9 mouse cellular contexts compared by ENCODE assay signal in the genomic region with DNA sequence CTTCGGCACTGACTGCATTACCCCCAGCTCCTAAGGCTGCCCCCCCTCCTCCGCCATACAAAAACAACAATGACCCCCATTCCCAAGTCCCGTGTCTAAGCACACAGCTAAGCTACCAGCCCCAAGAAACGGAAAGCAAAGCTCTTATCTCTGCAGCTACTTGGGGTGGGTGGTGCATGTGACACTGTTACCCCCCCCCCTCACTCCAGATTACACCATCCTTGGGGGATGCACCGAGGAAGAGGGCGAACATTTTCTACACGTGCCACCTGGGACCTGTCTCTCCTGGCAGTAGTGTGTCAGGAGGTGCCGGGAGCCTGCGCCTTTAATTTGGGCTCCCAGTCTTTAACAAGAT. TPM values are rescaled to one million over a fixed set of nuclear protein-coding genes. Genes with fewer than 3 reads are reported as not detected.
DNase-seq lines count a peak whose midpoint lies in the region; ATAC-seq lines count a peak whose summit lies in the region.
"Had no signal": no experiment of that assay in that cellular context is flagged by ENCODE, and none has a peak within 500 bp of the region (broad histone marks: within the 10 kb centered on the region; RNA-seq: fewer than 3 reads in every experiment).

No protein-coding gene starts in this region.

- no peaks in the 10 kb centered on the region for H3K27me3 ChIP-seq in heart, embryonic 15.5 days
- H3K27me3 ChIP-seq in hindbrain, embryonic 12.5 days, result no peaks in the 10 kb centered on the region
- H3K27me3 ChIP-seq in midbrain, embryonic 13.5 days, result no peaks in the 10 kb centered on the region

- ATAC-seq in heart, embryonic 15.5 days (replicated peaks; ENCODE audit: insufficient number of reproducible peaks, insufficient read depth, low FRiP score, low read depth), result no peak
- ATAC-seq in hindbrain, embryonic 12.5 days (ENCODE audit: low FRiP score), result no peak
- no peak for ATAC-seq in midbrain, embryonic 13.5 days

- DNase-seq in heart, adult 18-20 months, result no peak
- no peak for DNase-seq in thymus, postnatal 4 days
- no peak for DNase-seq in left cerebral cortex, postnatal 25 days (ENCODE audit: low spot score in 2 of 2)
- DNase-seq in adrenal gland, postnatal 4 days (ENCODE audit: low spot score in 2 of 2), result no peak

- H3K9me3 ChIP-seq in heart, embryonic 15.5 days (replicated peaks), result no peaks in the 10 kb centered on the region
- H3K9me3 ChIP-seq in hindbrain, embryonic 12.5 days (replicated peaks), result no peaks in the 10 kb centered on the region
- H3K9me3 ChIP-seq in midbrain, embryonic 13.5 days, result no peaks in the 10 kb centered on the region

- peak overlapping the region; percentile 89 for H3K4me3 ChIP-seq in heart, embryonic 15.5 days
- H3K4me3 ChIP-seq in brown adipose tissue, adult 24 weeks (ENCODE audit: insufficient read depth, low read depth, low read length), result peak overlapping the region; percentile 90
- H3K4me3 ChIP-seq in hindbrain, embryonic 12.5 days, result peak overlapping the region; percentile 94
- H3K4me3 ChIP-seq in midbrain, embryonic 13.5 days (replicated peaks), result peak overlapping the region; percentile 87

- H3K9ac ChIP-seq in heart, embryonic 15.5 days, result peak overlapping the region; percentile 92
- H3K9ac ChIP-seq in hindbrain, embryonic 12.5 days, result peak overlapping the region; percentile 94
- H3K9ac ChIP-seq in midbrain, embryonic 13.5 days (replicated peaks), result peak overlapping the region; percentile 94

- no peaks in the 10 kb centered on the region for H3K36me3 ChIP-seq in heart, embryonic 15.5 days
- no peaks in the 10 kb centered on the region for H3K36me3 ChIP-seq in hindbrain, embryonic 12.5 days
- peaks cover 12% of the 10 kb centered on the region; the same call in 1 of the 2 replicates for H3K36me3 ChIP-seq in midbrain, embryonic 13.5 days

- H3K4me1 ChIP-seq in heart, embryonic 15.5 days (replicated peaks), result peaks cover 65% of the 10 kb centered on the region
- H3K4me1 ChIP-seq in brown adipose tissue, adult 24 weeks (ENCODE audit: control insufficient read depth, insufficient read depth, insufficient read length, low read length), result peaks cover 42% of the 10 kb centered on the region
- peaks cover 60% of the 10 kb centered on the region for H3K4me1 ChIP-seq in hindbrain, embryonic 12.5 days
- H3K4me1 ChIP-seq in midbrain, embryonic 13.5 days (replicated peaks), result peaks cover 67% of the 10 kb centered on the region

- H3K27ac ChIP-seq in heart, embryonic 15.5 days, result no peak overlapping the region
- peak overlapping the region; percentile 1; the same call in 1 of the 2 replicates for H3K27ac ChIP-seq in brown adipose tissue, adult 24 weeks (replicated peaks; ENCODE audit: low read depth, low read length)
- H3K27ac ChIP-seq in hindbrain, embryonic 12.5 days, result peak overlapping the region; percentile 96
- peak overlapping the region; percentile 97 for H3K27ac ChIP-seq in midbrain, embryonic 13.5 days

- peak overlapping the region; percentile 84 for H3K4me2 ChIP-seq in heart, embryonic 15.5 days
- H3K4me2 ChIP-seq in hindbrain, embryonic 12.5 days (replicated peaks), result peak overlapping the region; percentile 88
- peak overlapping the region; percentile 75 for H3K4me2 ChIP-seq in midbrain, embryonic 13.5 days (replicated peaks)

- intact Hi-C loops in left cerebral cortex, postnatal 25 days (cut with DNase I), result loop anchor here (2.0 kb wide), 1 partner anchor 39 kb away; a partner anchor contains a TSS

- WGBS in heart, embryonic 15.5 days, result 19% methylated on average over 9 of the region's 9 CpGs
- 17% methylated on average over 9 of the region's 9 CpGs for WGBS in hindbrain, embryonic 12.5 days
- WGBS in midbrain, embryonic 13.5 days, result 5% methylated on average over 9 of the region's 9 CpGs

RNA-seq across cellular contexts. Expression of a gene that starts 1.8 kb away (rescaled TPM):
- 76.7 and 86.8 TPM in 2 replicates for polyA plus RNA-seq in heart, embryonic 15.5 days (2015; fragmentation: Nextera tagmentation; extraction: Ambion mirVana)
- 100 to 1,000 TPM; 115 to 117 TPM for total RNA-seq in heart, adult 18-20 months (2021)
- 42.2 and 61.6 TPM in 2 replicates for polyA plus RNA-seq in brown adipose tissue, adult 24 weeks (2012; ENCODE audit: insufficient read depth, insufficient read length, missing spikeins)
- 97.2 and 103 TPM in 2 replicates for polyA plus RNA-seq in hindbrain, embryonic 12.5 days (2016; fragmentation: Nextera tagmentation; extraction: Ambion mirVana)
- polyA plus RNA-seq in midbrain, embryonic 13.5 days (2015; fragmentation: Nextera tagmentation; extraction: Ambion mirVana), result 80.5 and 106 TPM in 2 replicates
- total RNA-seq in left cerebral cortex, postnatal 25 days (2021), result 100 to 1,000 TPM; 243 to 261 TPM
- total RNA-seq in adrenal gland, postnatal 4 days (2021), result 100 to 1,000 TPM; 123 to 125 TPM

RNA-seq across cellular contexts. Expression of a gene that starts 20.5 kb away (rescaled TPM):
- polyA plus RNA-seq in heart, embryonic 15.5 days (2015; fragmentation: Nextera tagmentation; extraction: Ambion mirVana), result 8.3 and 12.7 TPM in 2 replicates
- total RNA-seq in heart, adult 18-20 months (2021), result under 1 TPM; 0.22 to 0.28 TPM
- not detected in 2 replicates for polyA plus RNA-seq in brown adipose tissue, adult 24 weeks (2012; ENCODE audit: insufficient read depth, insufficient read length, missing spikeins)
- polyA plus RNA-seq in hindbrain, embryonic 12.5 days (2016; fragmentation: Nextera tagmentation; extraction: Ambion mirVana), result 9.4 and 12.5 TPM in 2 replicates
- polyA plus RNA-seq in midbrain, embryonic 13.5 days (2015; fragmentation: Nextera tagmentation; extraction: Ambion mirVana), result 4.6 and 5.6 TPM in 2 replicates
- total RNA-seq in left cerebral cortex, postnatal 25 days (2021), result 1 to 10 TPM in 1 of 2 experiments, under 1 TPM in 1; 0.94 to 1.1 TPM
- 1 to 10 TPM; 4.8 to 6.0 TPM for total RNA-seq in adrenal gland, postnatal 4 days (2021)

RNA-seq across cellular contexts. Expression of a gene that starts 38.7 kb away (rescaled TPM):
- polyA plus RNA-seq in heart, embryonic 15.5 days (2015; fragmentation: Nextera tagmentation; extraction: Ambion mirVana), result 20.9 and 23.3 TPM in 2 replicates
- total RNA-seq in heart, adult 18-20 months (2021), result 10 to 100 TPM; 54.5 to 56.6 TPM
- 41.4 and 51.7 TPM in 2 replicates for polyA plus RNA-seq in brown adipose tissue, adult 24 weeks (2012; ENCODE audit: insufficient read depth, insufficient read length, missing spikeins)
- 26.8 and 27.0 TPM in 2 replicates for polyA plus RNA-seq in hindbrain, embryonic 12.5 days (2016; fragmentation: Nextera tagmentation; extraction: Ambion mirVana)
- polyA plus RNA-seq in midbrain, embryonic 13.5 days (2015; fragmentation: Nextera tagmentation; extraction: Ambion mirVana), result 31.4 and 32.9 TPM in 2 replicates
- 10 to 100 TPM; 55.7 to 61.8 TPM for total RNA-seq in left cerebral cortex, postnatal 25 days (2021)
- total RNA-seq in adrenal gland, postnatal 4 days (2021), result 10 to 100 TPM; 86.3 to 93.3 TPM

RNA-seq across cellular contexts. Expression of a gene that starts 40.4 kb away (rescaled TPM):
- 0.05 and 0.06 TPM in 2 replicates for polyA plus RNA-seq in heart, embryonic 15.5 days (2015; fragmentation: Nextera tagmentation; extraction: Ambion mirVana)
- total RNA-seq in heart, adult 18-20 months (2021), result 1 to 10 TPM; 1.2 TPM
- 0.48 and 1.0 TPM in 2 replicates for polyA plus RNA-seq in brown adipose tissue, adult 24 weeks (2012; ENCODE audit: insufficient read depth, insufficient read length, missing spikeins)
- not detected in 2 replicates for polyA plus RNA-seq in hindbrain, embryonic 12.5 days (2016; fragmentation: Nextera tagmentation; extraction: Ambion mirVana)
- polyA plus RNA-seq in midbrain, embryonic 13.5 days (2015; fragmentation: Nextera tagmentation; extraction: Ambion mirVana), result not detected in 2 replicates
- 1 to 10 TPM; 1.2 TPM for total RNA-seq in left cerebral cortex, postnatal 25 days (2021)
- under 1 TPM; 0.53 to 0.79 TPM for total RNA-seq in adrenal gland, postnatal 4 days (2021)
- total RNA-seq: CH12.LX had no signal

RNA-seq across cellular contexts. Expression of a gene that starts 43.1 kb away (rescaled TPM):
- polyA plus RNA-seq in heart, embryonic 15.5 days (2015; fragmentation: Nextera tagmentation; extraction: Ambion mirVana), result 74.6 and 83.4 TPM in 2 replicates
- total RNA-seq in heart, adult 18-20 months (2021), result 10 to 100 TPM; 45.5 to 50.6 TPM
- polyA plus RNA-seq in brown adipose tissue, adult 24 weeks (2012; ENCODE audit: insufficient read depth, insufficient read length, missing spikeins), result 93.7 and 101 TPM in 2 replicates
- polyA plus RNA-seq in hindbrain, embryonic 12.5 days (2016; fragmentation: Nextera tagmentation; extraction: Ambion mirVana), result 114 TPM in 2 replicates
- polyA plus RNA-seq in midbrain, embryonic 13.5 days (2015; fragmentation: Nextera tagmentation; extraction: Ambion mirVana), result 141 and 156 TPM in 2 replicates
- total RNA-seq in left cerebral cortex, postnatal 25 days (2021), result 10 to 100 TPM; 58.3 to 66.4 TPM
- total RNA-seq in adrenal gland, postnatal 4 days (2021), result 10 to 100 TPM; 83.5 to 83.6 TPM
